In the genomic region with DNA sequence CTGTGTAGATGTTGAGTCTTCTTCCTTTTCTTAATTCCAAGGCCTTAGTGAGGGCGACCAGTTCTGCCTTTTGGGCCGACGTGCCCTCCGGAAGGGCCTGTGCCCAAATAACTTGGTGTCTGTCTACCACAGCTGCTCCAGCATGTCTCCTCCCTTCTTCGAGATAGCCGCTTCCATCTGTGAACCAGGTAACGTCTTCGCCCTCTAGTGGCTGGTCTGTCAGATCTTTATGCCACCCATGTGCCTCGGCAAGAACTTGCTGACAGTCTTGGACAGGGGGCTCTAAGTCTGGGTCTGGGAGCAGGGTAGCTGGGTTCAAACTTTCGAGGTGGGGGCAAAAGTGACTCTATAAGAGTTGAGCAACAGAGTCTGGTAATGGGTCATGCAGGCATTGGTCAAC, we compare ENCODE assay signal across 12 mouse cellular contexts. TPM values are rescaled to one million over a fixed set of nuclear protein-coding genes. Genes with fewer than 3 reads are reported as not detected.
DNase-seq lines count a peak whose midpoint lies in the region; ATAC-seq and TF ChIP-seq lines count a peak whose summit lies in the region.
"Not testable (repeated sequence)": the region's sequence is repeated elsewhere in the genome, so short reads cannot be mapped to it uniquely, and the experiment has no call there.
"Had no signal": no experiment of that assay in that cellular context is flagged by ENCODE, and none has a peak within 500 bp of the region (broad histone marks: within the 10 kb centered on the region; RNA-seq: fewer than 3 reads in every experiment).

No protein-coding gene starts in this region.

- intact Hi-C loops in left cerebral cortex, adult 2 months (cut with DNase I), result not testable (repeated sequence)

- not testable (repeated sequence) for H3K36me3 ChIP-seq in E14TG2a.4 (ENCODE audit: insufficient read depth, low read length); embryonic facial prominence, embryonic 11.5 days (replicated peaks; ENCODE audit: control insufficient read depth, insufficient read depth, low read depth, low read length); midbrain, embryonic 10.5 days

- not testable (repeated sequence) for H3K9me3 ChIP-seq in E14TG2a.4 (ENCODE audit: low read length); embryonic facial prominence, embryonic 11.5 days (replicated peaks; ENCODE audit: control insufficient read depth, low read length); midbrain, embryonic 10.5 days (replicated peaks)

- peak; percentile 40 for TF ChIP-seq CTCF in E14TG2a.4 (conservative IDR thresholded peaks at IDR 0.05; ENCODE audit: low read length)
- TF ChIP-seq CTCF in left cerebral cortex, adult 2 months (IDR thresholded peaks at IDR 0.05), result peak; percentile 33

- H3K4me2 ChIP-seq in embryonic facial prominence, embryonic 11.5 days (ENCODE audit: low read depth, low read length), result not testable (repeated sequence)

- DNase-seq in adrenal gland, postnatal 10 days, result peak; percentile 41
- peak; percentile 2 for DNase-seq in embryonic facial prominence, embryonic 11.5 days (ENCODE audit: low spot score)
- peak; percentile 21 for DNase-seq in induced T-regulatory cell, adult 2 months (ENCODE audit: low read depth)
- DNase-seq in left cerebral cortex, adult 2 months (ENCODE audit: extremely low spot score in 1 of 2, low spot score in 2 of 2), result peak in 1 of 2 experiments; percentile 24
- peak; percentile 15 for DNase-seq in midbrain, embryonic 10.5 days (ENCODE audit: low spot score)
- peak; percentile 40 for DNase-seq in testis, postnatal 10 days (ENCODE audit: low spot score)

- 48% methylated on average over 10 of the region's 10 CpGs for WGBS in embryonic facial prominence, embryonic 11.5 days
- 53% methylated on average over 10 of the region's 10 CpGs for WGBS in midbrain, embryonic 10.5 days

- not testable (repeated sequence) for H3K9ac ChIP-seq in embryonic facial prominence, embryonic 11.5 days (replicated peaks; ENCODE audit: low read length)

- not testable (repeated sequence) for H3K4me3 ChIP-seq in E14TG2a.4 (replicated peaks; ENCODE audit: low read length); embryonic facial prominence, embryonic 11.5 days (ENCODE audit: low read depth, low read length); left cerebral cortex, adult 2 months; midbrain, embryonic 10.5 days

- not testable (repeated sequence) for H3K27ac ChIP-seq in embryonic facial prominence, embryonic 11.5 days (replicated peaks; ENCODE audit: low read depth, low read length); left cerebral cortex, adult 2 months; midbrain, embryonic 10.5 days (replicated peaks)

- ATAC-seq in embryonic facial prominence, embryonic 11.5 days (replicated peaks; ENCODE audit: insufficient number of reproducible peaks, low FRiP score, low TSS enrichment, low read depth), result not testable (repeated sequence)

- H3K4me1 ChIP-seq in E14TG2a.4 (replicated peaks; ENCODE audit: low read depth, low read length); embryonic facial prominence, embryonic 11.5 days (ENCODE audit: control insufficient read depth, insufficient read depth, low read length); midbrain, embryonic 10.5 days: not testable (repeated sequence)

- H3K27me3 ChIP-seq in E14TG2a.4 (ENCODE audit: insufficient read depth, low read length); embryonic facial prominence, embryonic 11.5 days (ENCODE audit: control insufficient read depth, insufficient read depth, low read length); midbrain, embryonic 10.5 days (ENCODE audit: low read depth, poor library complexity, severe bottlenecking): not testable (repeated sequence)

RNA-seq across cellular contexts. Expression of gene Apol7b, which starts 2.6 kb away (rescaled TPM):
- total RNA-seq in adrenal gland, postnatal 10 days (2021), result not detected
- polyA plus RNA-seq in embryonic facial prominence, embryonic 11.5 days (2014; fragmentation: Nextera tagmentation; extraction: Ambion mirVana), result not detected in 2 replicates
- total RNA-seq in left cerebral cortex, adult 2 months (2021), result not detected
- not detected in 2 replicates for polyA plus RNA-seq in midbrain, embryonic 10.5 days (2016; fragmentation: Nextera tagmentation; extraction: Ambion mirVana)
- total RNA-seq: layer of hippocampus, postnatal 25 days; megakaryocyte progenitor cell, adult 5-6 weeks had no signal

RNA-seq across cellular contexts. Expression of gene Apol10a, which starts 26.9 kb away (rescaled TPM):
- under 1 TPM in 1 of 2 experiments, not detected in 1; 0.09 TPM for total RNA-seq in adrenal gland, postnatal 10 days (2021)
- not detected in 2 replicates for polyA plus RNA-seq in embryonic facial prominence, embryonic 11.5 days (2014; fragmentation: Nextera tagmentation; extraction: Ambion mirVana)
- not detected for total RNA-seq in left cerebral cortex, adult 2 months (2021)
- polyA plus RNA-seq in midbrain, embryonic 10.5 days (2016; fragmentation: Nextera tagmentation; extraction: Ambion mirVana), result not detected in 2 replicates
- total RNA-seq: ES-E14; heart, postnatal 36 days; layer of hippocampus, postnatal 25 days; megakaryocyte progenitor cell, adult 5-6 weeks had no signal
- polyA plus RNA-seq: limb, embryonic 14.5 days had no signal

RNA-seq across cellular contexts. Expression of gene Apol9a, which starts 39.0 kb away (rescaled TPM):
- under 1 TPM; 0.30 to 0.58 TPM for total RNA-seq in adrenal gland, postnatal 10 days (2021)
- polyA plus RNA-seq in embryonic facial prominence, embryonic 11.5 days (2014; fragmentation: Nextera tagmentation; extraction: Ambion mirVana), result not detected in 2 replicates
- total RNA-seq in left cerebral cortex, adult 2 months (2021), result not detected
- polyA plus RNA-seq in midbrain, embryonic 10.5 days (2016; fragmentation: Nextera tagmentation; extraction: Ambion mirVana), result 0.05 TPM in 1 of 2 replicates, not detected in the other
- total RNA-seq: ES-E14; layer of hippocampus, postnatal 25 days; megakaryocyte progenitor cell, adult 5-6 weeks had no signal

RNA-seq across cellular contexts. Expression of gene Apol7a, which starts 51.0 kb away (rescaled TPM):
- 1 to 10 TPM; 3.8 to 5.1 TPM for total RNA-seq in adrenal gland, postnatal 10 days (2021)
- not detected in 2 replicates for polyA plus RNA-seq in embryonic facial prominence, embryonic 11.5 days (2014; fragmentation: Nextera tagmentation; extraction: Ambion mirVana)
- total RNA-seq in left cerebral cortex, adult 2 months (2021), result under 1 TPM; 0.30 to 0.32 TPM
- polyA plus RNA-seq in midbrain, embryonic 10.5 days (2016; fragmentation: Nextera tagmentation; extraction: Ambion mirVana), result not detected in 2 replicates
- total RNA-seq: layer of hippocampus, postnatal 25 days; megakaryocyte progenitor cell, adult 5-6 weeks had no signal

RNA-seq across cellular contexts. Expression of gene Apol11a, which starts 58.1 kb away (rescaled TPM):
- not detected for total RNA-seq in adrenal gland, postnatal 10 days (2021)
- not detected in 2 replicates for polyA plus RNA-seq in embryonic facial prominence, embryonic 11.5 days (2014; fragmentation: Nextera tagmentation; extraction: Ambion mirVana)
- not detected for total RNA-seq in left cerebral cortex, adult 2 months (2021)
- polyA plus RNA-seq in midbrain, embryonic 10.5 days (2016; fragmentation: Nextera tagmentation; extraction: Ambion mirVana), result not detected in 2 replicates
- total RNA-seq: ES-E14; heart, postnatal 36 days; layer of hippocampus, postnatal 25 days; megakaryocyte progenitor cell, adult 5-6 weeks had no signal
- polyA plus RNA-seq: limb, embryonic 14.5 days had no signal
